Mouse (Mus musculus) cerebellum, postnatal 25 days (tissue): ENCODE results near the gene Tmem198b.
"Not testable (repeated sequence)": the region's sequence is repeated elsewhere in the genome, so short reads cannot be mapped to it uniquely, and the experiment has no call there.

Experiments
- DNase-seq, 2 experiments: peaks; one replicate each; pipeline ENCODE4 v3.0.0; 2021; ENCODE audit warnings: mixed read lengths in 2 of 2

Gene Tmem198b

DNA sequence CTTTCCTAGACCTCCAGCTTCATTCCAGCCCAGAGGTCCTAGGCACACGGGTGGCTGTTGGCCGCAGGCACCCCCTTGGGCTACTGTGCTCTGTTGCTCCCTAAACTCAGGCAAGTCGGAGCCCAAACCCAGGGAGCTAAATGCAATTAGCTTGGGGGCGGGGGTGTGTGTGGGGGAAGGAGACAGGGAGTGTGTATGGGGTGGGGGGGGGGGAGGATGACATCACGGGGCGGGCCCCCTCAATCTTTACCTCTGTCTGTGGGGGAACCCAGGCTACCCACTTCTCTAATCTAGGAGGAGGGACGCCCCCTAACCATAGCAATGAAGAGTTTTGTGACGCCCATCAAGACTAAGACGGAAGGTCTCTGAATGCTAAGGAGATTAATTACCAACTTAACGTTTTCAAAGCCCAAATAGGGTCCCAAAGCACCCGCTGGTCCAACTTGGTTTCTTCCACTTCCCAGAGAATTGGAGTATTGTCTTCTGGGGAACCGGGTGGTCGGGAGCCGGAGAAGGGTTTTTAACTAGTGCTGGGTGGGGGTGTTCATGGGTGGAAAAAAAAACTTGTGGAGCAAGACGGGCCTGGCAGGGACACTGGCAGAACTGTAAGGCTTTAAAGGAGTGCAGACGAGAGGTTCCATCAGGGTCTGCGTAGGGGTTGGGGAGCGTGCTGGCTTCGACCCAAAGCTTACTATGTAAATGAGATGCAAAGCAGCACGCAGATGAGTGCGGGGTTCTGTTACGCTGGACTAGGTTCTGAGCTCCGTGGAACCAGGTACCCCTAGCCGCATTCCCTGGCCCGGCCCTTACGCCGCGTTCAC, at the start of gene Tmem198b:
TSS of gene Tmem198b (minus strand) at position 100 of the 821 bp plus-strand sequence.
- DNase-seq = peak; percentile 78 to 79

- DNase-seq = no peak
Measured at GRCm38 (mm10) chr10:128850339-128850738, 46.2 kb upstream of the Tmem198b start.

- DNase-seq = no peak
Measured at GRCm38 (mm10) chr10:128848426-128848825, 44.3 kb upstream of the Tmem198b start.

DNA sequence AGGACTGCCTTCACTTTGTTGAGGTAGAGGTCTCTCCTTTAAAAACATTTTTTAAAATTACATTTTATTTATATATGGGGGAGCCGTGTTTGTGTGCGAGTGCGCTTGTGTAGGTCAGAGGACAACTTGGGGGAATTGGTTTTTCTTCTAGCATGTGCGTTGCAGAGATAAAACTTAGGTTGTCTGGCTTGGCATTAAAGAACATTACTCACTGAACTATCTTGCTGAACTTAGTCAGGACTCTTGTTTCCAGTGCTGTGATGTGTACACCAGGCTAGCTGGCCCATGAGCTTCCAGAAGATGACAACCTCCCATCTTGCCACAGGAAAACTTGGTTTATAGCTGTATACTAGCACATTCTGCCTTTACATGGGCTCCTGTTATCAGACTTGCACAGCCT, 42.5 kb upstream of the Tmem198b start:
- no peak for DNase-seq

DNA sequence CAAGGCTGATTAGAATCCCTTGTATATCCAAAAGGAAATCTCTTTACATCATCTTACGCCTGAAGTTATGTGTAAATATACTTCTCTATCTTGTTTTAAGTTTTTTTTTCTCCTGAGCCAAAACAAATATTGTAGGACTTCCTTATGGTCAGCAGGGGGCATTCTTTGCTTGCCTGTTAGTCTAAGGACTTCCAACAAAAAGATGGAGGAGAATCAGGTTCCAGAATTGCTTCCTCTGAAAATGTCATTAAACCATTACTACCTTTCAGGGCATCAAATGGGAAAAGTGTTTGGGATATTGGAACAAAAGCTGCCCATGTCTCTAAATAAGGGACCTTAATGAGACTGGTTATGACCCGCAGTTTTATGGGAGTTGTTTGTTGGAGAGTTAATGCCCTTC, 41.3 kb upstream of the Tmem198b start:
- no peak for DNase-seq

DNA sequence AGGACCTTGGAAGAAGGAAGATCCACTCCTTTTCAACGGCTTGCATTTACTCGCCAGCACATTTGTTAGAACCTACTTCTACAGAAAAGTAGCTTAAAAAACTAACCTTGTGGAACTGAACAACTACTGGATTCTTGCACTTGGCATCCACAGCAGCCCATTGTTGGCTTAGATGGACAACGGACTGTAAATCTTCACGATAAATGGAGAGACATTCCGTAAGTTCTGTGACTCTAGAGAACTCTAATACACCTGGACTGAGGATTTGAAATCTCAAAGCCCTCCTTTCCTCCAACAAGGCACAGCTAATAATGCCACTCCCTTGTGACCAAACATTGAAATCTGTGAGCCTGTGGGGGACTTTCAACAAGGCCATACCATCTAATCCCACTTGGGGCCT, 39.1 kb upstream of the Tmem198b start:
- DNase-seq = no peak

DNA sequence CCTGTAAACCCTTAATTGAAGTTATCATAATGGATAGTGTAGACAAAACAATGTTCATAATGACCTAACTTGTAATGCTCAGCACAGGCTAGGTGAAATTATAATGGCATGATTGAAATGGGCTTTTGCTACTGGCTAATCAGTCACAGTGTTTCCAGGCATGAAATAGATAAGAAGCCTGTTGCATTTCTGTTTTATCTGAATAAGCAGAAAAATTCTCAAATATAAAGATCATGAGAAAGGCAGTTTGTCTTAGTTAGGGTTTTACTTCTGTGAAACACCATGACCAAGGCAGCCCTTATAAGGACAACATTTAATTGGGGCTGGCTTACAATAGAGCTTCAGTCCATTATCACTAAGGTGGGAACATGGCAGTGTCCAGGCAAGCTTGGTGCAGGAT, 36.4 kb upstream of the Tmem198b start:
- DNase-seq = no peak

DNA sequence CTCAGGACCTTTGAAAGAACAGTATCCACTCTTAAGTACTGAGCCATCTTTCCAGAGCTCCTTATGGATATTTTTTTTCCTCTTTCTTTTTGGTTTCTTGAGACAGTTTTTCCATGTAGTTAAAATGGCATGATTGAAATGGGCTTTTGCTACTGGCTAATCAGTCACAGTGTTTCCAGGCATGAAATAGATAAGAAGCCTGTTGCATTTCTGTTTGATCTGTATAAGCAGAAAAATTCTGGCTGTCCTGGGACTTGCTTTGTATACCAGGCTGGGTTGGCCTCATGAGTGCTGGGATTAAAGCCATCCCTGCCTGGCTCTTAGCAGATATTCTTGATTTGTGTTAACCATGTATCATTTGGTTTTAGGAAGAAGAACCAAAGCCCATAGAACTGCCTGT, 35.3 kb upstream of the Tmem198b start:
- no peak for DNase-seq

GRCm38 (mm10) chr10:128837400-128837799, 33.2 kb upstream of the Tmem198b start:
- DNase-seq = no peak

DNA sequence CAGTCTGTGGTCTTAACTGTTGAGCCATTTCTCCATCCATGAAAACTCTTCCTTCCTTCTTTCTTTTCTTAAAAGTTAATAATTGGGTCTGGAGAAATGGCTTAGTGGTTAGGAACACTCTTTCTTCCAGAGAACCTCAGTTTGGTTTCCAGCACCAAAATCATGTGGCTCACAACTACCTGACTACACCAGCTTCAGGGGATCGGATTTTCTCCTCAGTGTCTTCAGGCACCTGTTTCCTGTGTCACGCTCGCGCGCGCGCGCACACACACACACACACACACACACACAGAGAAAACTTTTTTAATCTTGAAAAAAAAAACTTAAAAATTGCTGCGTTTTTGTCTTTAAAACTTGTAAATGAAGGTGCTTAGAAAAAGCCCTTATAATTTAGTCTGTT, 19.7 kb upstream of the Tmem198b start:
- DNase-seq = no peak

DNA sequence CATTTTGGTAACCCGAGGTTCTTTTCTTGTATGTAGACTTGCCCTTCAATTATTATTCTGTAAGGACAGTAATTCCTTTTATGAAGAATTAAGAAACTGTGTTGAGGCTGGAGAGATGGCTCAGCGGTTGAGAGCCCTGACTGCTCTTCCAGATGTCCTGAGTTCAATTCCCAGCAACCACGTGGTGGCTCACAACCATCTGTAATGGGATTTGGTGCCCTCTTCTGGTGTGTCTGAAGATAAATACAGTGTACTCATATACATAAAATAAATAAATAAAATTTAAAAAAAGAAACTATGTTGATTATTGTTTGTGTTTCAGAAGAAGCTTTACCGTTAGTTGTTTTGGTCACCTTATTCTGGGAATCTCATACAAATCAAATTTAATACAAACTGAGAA, 18.9 kb upstream of the Tmem198b start:
- not testable (repeated sequence) for DNase-seq

DNA sequence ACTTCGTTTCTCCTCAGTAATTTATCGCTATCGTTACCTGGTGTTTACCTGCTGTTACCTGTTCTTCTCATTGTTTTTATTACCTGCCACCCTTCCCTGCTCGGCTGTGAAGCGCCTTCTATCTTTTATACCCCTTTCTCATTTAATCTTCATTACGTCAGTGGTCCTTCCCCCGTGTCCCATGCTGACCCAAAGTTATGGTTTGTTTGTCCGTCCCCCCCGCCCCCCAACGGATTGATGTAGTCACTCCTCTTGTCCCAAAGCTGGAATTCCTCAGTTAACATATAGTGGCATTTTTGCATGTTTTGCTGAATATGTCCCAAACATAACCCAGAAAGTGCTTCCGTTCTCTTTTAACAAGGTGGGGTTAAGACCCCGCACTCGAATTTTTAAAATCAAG, 18.0 kb upstream of the Tmem198b start:
- DNase-seq = no peak

GRCm38 (mm10) chr10:128821358-128822056, 17.3 kb upstream of the Tmem198b start, which contains the start of gene Ormdl2:
TSS of gene Ormdl2 (minus strand) at chr10:128821645.
- peak; percentile 99 to 100 for DNase-seq

DNA sequence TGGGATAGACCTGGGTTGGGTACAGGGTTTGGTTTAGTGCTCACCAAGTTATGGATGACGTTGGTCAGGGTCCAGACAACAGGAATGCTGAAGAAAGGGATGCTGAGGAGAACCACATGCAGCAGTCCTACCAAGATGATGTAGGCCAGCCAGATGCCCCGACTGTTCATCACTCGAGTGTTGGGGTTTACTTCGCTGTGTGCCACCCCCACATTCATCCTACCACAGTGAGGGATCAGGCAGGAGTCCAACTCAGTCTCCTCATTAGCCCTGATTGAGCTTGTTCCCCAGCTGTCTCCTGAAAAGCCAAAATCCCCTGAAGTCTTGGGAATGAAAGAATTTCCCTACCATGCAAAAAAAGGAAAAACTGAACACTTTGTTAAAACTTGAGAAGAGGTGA, 16.0 kb upstream of the Tmem198b start:
- DNase-seq = no peak

DNA sequence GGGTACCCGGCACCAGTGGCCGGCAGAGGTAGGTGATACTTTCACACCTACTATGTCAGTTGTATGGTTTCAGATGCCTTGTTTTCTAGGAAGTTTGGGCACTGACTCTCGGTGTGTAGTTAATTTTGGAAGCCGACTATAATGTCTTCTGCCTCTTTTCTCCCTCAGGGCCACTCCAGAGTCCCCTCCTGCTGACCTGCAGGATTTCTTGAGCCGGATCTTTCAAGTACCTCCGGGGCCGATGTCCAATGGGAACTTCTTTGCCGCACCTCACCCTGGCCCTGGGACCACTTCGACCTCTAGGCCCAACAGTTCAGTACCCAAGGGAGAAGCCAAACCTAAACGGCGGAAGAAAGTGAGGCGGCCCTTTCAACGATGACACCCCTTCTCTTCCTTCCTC, 12.9 kb upstream of the Tmem198b start, which contains the start of gene Sarnp:
TSS of gene Sarnp (plus strand) at position 301 of the 400 bp plus-strand sequence.
- no peak for DNase-seq

GRCm38 (mm10) chr10:128807018-128807417, 2.8 kb upstream of the Tmem198b start:
- no peak for DNase-seq

GRCm38 (mm10) chr10:128806086-128806485, 1.9 kb upstream of the Tmem198b start:
- DNase-seq = peak in 1 of 2 experiments; percentile 13

- peak; percentile 94 to 98 for DNase-seq
Measured at GRCm38 (mm10) chr10:128805092-128806000, 1.2 kb upstream of the Tmem198b start.

DNA sequence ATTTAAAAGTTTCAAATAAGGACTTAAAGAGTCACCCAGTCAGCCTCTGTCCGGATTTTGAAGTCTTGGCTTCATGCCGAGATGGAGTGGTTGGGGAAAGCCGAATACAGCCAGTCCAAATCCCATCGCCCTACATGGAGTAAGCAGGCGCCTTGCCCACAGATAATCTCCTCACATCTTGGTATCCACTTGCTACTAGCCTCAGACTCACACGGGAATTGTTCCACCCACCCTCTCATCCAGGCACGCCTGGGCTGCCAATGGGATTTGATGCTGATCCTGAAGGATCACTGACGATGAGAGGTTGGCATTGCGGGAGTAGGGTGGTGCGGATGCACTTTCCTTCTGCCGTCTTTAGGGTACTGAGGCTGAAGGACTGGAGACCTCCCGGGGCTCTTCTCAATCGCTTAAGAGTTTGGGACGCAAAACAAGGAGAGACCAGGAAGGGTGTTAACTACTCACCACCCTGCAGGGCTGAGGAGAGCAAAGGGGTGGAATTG, 349 bp downstream of the Tmem198b start, which contains the start of gene Dnajc14:
TSS of gene Dnajc14 (plus strand) at position 292 of the 500 bp plus-strand sequence.
- DNase-seq = peak; percentile 75 to 77

DNA sequence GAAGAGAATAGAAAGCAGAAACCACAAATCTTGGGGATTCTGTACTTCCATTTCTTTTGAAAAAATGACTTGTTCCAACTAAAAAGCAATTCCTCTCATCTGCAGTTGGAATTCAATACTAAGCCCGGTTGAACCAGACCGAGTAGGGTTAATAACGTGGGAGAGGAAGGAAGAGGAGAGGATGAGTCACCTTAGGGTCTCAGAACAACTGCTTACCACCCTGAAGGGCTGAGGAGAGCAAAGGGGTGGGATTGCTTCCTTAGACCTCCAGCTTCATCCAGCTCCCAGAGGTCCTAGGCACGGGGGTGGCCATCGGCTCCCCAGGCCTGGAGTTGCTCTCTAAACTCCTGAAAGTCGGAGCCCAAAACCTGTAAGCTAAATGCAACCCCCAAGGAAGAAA, 809 bp downstream of the Tmem198b start:
- no peak for DNase-seq

- DNase-seq = no peak
Measured at GRCm38 (mm10) chr10:128802956-128803355, 1.2 kb downstream of the Tmem198b start.

DNA sequence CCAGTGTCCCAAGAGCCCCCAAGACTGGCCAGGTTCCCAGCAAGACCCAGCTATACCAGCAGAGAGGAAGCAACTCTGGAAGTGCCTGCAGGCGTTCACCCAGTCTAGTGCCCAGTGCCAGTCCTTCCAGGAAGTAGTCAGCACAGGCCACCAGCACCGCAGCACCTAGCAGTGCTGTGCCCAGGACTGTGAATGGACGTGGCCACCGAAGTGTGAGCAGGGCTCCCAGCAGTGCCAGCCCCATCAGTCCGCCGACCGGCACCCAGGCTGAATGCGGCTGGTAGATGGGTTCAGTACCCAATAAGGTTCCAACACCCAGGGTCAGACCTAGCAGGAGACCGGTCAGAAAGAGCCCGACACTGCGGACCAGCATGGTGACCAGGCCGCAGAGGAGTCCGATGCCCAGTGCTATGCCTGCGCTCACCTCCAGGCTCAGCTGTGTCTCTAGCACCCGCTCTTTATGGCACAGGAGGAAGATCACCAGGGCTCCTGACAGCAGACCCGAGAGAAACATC, 2.1 kb downstream of the Tmem198b start:
- DNase-seq = peak in 1 of 2 experiments; percentile 10
